Mouse (Mus musculus) ES-E14 (cell line): Measurements from ENCODE around the gene Ppp1r1b.

Experiments used
- CHD2 ChIP-seq: IDR thresholded peaks from 2 replicates; pipeline ENCODE4 v1.6.1; 2014; ENCODE audit warnings: mild to moderate bottlenecking, low read depth, low read length, inconsistent platforms
- HCFC1 ChIP-seq: IDR thresholded peaks from 2 replicates; pipeline ENCODE4 v1.6.1; 2012; ENCODE audit warnings: low read length, inconsistent platforms, borderline replicate concordance; ENCODE audit not compliant: insufficient read depth
- MAFK ChIP-seq: IDR thresholded peaks from 2 replicates; pipeline ENCODE4 v1.6.1; 2014; ENCODE audit warnings: mild to moderate bottlenecking, low read depth, low read length, inconsistent platforms; ENCODE audit not compliant: insufficient read depth
- ZNF384 ChIP-seq: IDR thresholded peaks from 2 replicates; pipeline ENCODE4 v1.6.1; 2012; ENCODE audit warnings: low read depth, low read length, inconsistent platforms

- no peak for TF ChIP-seq HCFC1
- TF ChIP-seq MAFK, result no peak
- no peak for TF ChIP-seq CHD2
- no peak for TF ChIP-seq ZNF384
Observed at GRCm38 (mm10) chr11:98345253-98345652, 3.0 kb upstream of the Ppp1r1b start.
